Mouse (Mus musculus) liver, postnatal 0 days (tissue): ENCODE measurements at regions not wholly inside any gene's neighbourhood (a gene's known extent, or its start where the extent isn't known, plus 50 kb on each side); places are given as distances from the start of the nearest gene placed in this dataset.
"Not testable (repeated sequence)": the region's sequence is repeated elsewhere in the genome, so short reads cannot be mapped to it uniquely, and the experiment has no call there.

ENCODE experiments used
- ATAC-seq: fragments of 200-750 bp; cut with Nextera tagmentation; 2 replicates; pipeline ENCODE4 v1.8.0; 2017; ENCODE audit warnings: mild to moderate bottlenecking, moderate library complexity
- DNase-seq: peaks from one replicate; pipeline ENCODE4 v3.0.0-alpha.2; 2016
- H3K27ac ChIP-seq: fragments of 300-500 bp; sonication (generic); 2 replicates; pipeline ENCODE4 v1.5.1; 2014; ENCODE audit warnings: antibody characterized with exemption, moderate library complexity, mild to moderate bottlenecking, low read depth
- H3K27me3 ChIP-seq: fragments of 300-500 bp; sonication (generic); 2 replicates; pipeline ENCODE4 v1.6.1; 2014; ENCODE audit warnings: low read length, control low read depth, mixed read lengths; ENCODE audit not compliant: insufficient read depth
- H3K36me3 ChIP-seq: fragments of 300-500 bp; sonication (generic); replicated peaks from 2 replicates; pipeline ENCODE4 v1.6.1; 2014; ENCODE audit warnings: mild to moderate bottlenecking, control low read depth, low read length, moderate library complexity, mixed read lengths; ENCODE audit not compliant: insufficient read depth
- H3K4me1 ChIP-seq: fragments of 300-500 bp; sonication (generic); 2 replicates; pipeline ENCODE4 v1.6.1; 2014; ENCODE audit warnings: antibody characterized with exemption, mild to moderate bottlenecking, control low read depth; ENCODE audit not compliant: insufficient read depth
- H3K4me2 ChIP-seq: fragments of 300-500 bp; sonication (generic); 2 replicates; pipeline ENCODE4 v1.6.1; 2014; ENCODE audit warnings: low read depth, mild to moderate bottlenecking, low read length, moderate library complexity, mixed read lengths
- H3K4me3 ChIP-seq: fragments of 300-500 bp; sonication (generic); 2 replicates; pipeline ENCODE4 v1.5.1; 2014; ENCODE audit warnings: low read depth, low read length
- H3K9ac ChIP-seq: fragments of 300-500 bp; sonication (generic); replicated peaks from 2 replicates; pipeline ENCODE4 v1.6.1; 2014; ENCODE audit warnings: mild to moderate bottlenecking, moderate library complexity
- H3K9me3 ChIP-seq: fragments of 300-500 bp; sonication (generic); 2 replicates; pipeline ENCODE4 v1.6.1; 2016; ENCODE audit warnings: mild to moderate bottlenecking, control low read depth, low read length, mixed read lengths
- CTCF ChIP-seq: sonication (generic); IDR thresholded peaks from 2 replicates; pipeline ENCODE4 v1.5.1; 2016; ENCODE audit warnings: antibody characterized with exemption, low read depth
- EP300 ChIP-seq: IDR thresholded peaks from 2 replicates; pipeline ENCODE4 v1.6.1; 2016; ENCODE audit warnings: antibody characterized with exemption, low read depth, mild to moderate bottlenecking
- WGBS: fragments of 180-500 bp; shearing (Covaris S2); extraction: QIAGEN DNeasy Blood & Tissue Kit; methylation state at CpG from one replicate; pipeline ENCODE4 v1.1.7; 2014; ENCODE audit not compliant: insufficient replicate concordance; 5-methylcytosine and 5-hydroxymethylcytosine counted together

DNA sequence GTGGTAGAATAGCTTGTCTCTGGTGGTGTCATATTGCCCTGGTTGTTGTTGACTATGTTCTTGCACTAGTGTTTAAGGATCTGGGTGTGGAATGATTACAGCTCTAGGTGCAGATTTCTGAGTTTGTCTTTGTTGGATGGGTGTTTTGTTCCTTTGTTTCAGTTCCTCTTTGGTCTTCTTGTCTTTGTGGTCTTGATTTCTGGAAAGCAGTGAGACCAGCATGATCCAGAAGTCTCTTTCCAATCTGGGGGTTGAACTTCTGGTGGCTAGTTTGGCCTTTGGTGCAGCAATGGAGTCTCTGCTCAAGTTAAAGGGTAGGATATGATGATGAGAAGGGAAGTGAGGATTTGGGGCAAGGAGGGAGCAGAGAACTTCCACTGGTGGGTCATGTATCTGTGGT is 174.4 kb downstream of the St8sia4 start:
- H3K36me3 ChIP-seq = no peaks in the 10 kb centered on the region
- no peak overlapping the region for H3K27ac ChIP-seq
- ATAC-seq = no peak
- H3K27me3 ChIP-seq = no peaks in the 10 kb centered on the region
- no peak for DNase-seq
- H3K9ac ChIP-seq = no peak overlapping the region
- TF ChIP-seq CTCF (no peak), EP300 (no peak)
- H3K4me1 ChIP-seq = no peaks in the 10 kb centered on the region
- H3K9me3 ChIP-seq = no peaks in the 10 kb centered on the region
- no peak overlapping the region for H3K4me2 ChIP-seq
- H3K4me3 ChIP-seq = no peak overlapping the region

DNA sequence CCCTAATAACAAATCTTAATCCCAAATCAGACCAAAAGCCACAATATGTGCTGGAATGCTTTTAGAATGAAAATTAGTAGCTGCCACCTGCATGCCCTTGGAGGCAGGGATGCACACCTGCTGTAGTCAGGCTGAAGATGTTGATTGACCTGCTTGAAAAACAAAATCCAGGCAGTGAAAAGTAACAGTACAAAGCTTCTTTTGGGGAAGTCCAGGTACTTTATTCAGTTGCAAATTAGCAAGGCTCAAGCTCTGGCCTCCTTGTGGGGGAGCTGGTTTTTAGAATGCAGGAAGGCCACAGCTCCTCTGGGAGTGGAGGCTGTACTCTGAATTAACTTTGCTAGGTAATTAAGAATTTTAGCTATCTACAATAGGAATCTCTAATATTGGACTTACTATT is 166.7 kb downstream of the St8sia4 start:
- ATAC-seq, H3K27ac ChIP-seq, H3K9me3 ChIP-seq, H3K9ac ChIP-seq, H3K27me3 ChIP-seq, H3K4me1 ChIP-seq, H3K4me2 ChIP-seq, DNase-seq, H3K36me3 ChIP-seq, H3K4me3 ChIP-seq: not testable (repeated sequence)

GRCm38 (mm10) chr1:95508718-95509117 is 158.7 kb downstream of the St8sia4 start:
- DNase-seq (no peak), ATAC-seq (no peak)
- H3K4me3 ChIP-seq = no peak overlapping the region
- H3K9me3 ChIP-seq = no peaks in the 10 kb centered on the region
- 83% methylated on average over 2 of the region's 2 CpGs for WGBS
- no peak overlapping the region for H3K4me2 ChIP-seq
- TF ChIP-seq CTCF (no peak), EP300 (no peak)
- H3K36me3 ChIP-seq = no peaks in the 10 kb centered on the region
- no peaks in the 10 kb centered on the region for H3K27me3 ChIP-seq
- H3K9ac ChIP-seq = no peak overlapping the region
- no peak overlapping the region for H3K27ac ChIP-seq
- H3K4me1 ChIP-seq = no peaks in the 10 kb centered on the region

GRCm38 (mm10) chr1:95528726-95529125 is 138.6 kb downstream of the St8sia4 start:
- H3K4me1 ChIP-seq = no peaks in the 10 kb centered on the region
- no peak for DNase-seq
- TF ChIP-seq EP300 (no peak), CTCF (no peak)

GRCm38 (mm10) chr1:95531017-95531416 is 136.4 kb downstream of the St8sia4 start:
- TF ChIP-seq CTCF (no peak), EP300 (no peak)
- WGBS = 56% methylated on average over 3 of the region's 3 CpGs
- no peaks in the 10 kb centered on the region for H3K9me3 ChIP-seq
- no peak for DNase-seq
- H3K36me3 ChIP-seq = no peaks in the 10 kb centered on the region
- H3K4me3 ChIP-seq = no peak overlapping the region
- no peaks in the 10 kb centered on the region for H3K27me3 ChIP-seq
- no peak overlapping the region; the same call in 1 of the 2 replicates for H3K27ac ChIP-seq
- no peaks in the 10 kb centered on the region for H3K4me1 ChIP-seq
- no peak overlapping the region for H3K4me2 ChIP-seq
- no peak overlapping the region for H3K9ac ChIP-seq
- peak; percentile 17; the same call in 1 of the 2 replicates for ATAC-seq

More at GRCm38 (mm10) chr1:95528726-95529125, 138.6 kb downstream of the St8sia4 start:
- no peaks in the 10 kb centered on the region for H3K27me3 ChIP-seq
- H3K27ac ChIP-seq = no peak overlapping the region
- no peaks in the 10 kb centered on the region for H3K9me3 ChIP-seq
- WGBS = 43% methylated on average over 4 of the region's 4 CpGs
- no peaks in the 10 kb centered on the region for H3K36me3 ChIP-seq
- peak; percentile 64 for ATAC-seq
- H3K4me3 ChIP-seq = no peak overlapping the region
- H3K4me2 ChIP-seq = no peak overlapping the region
- no peak overlapping the region for H3K9ac ChIP-seq
